Mouse (Mus musculus): ENCODE measurements around the gene Ube2n. TPM values are rescaled to one million over a fixed set of nuclear protein-coding genes. Genes with fewer than 3 reads are reported as not detected.

Ube2n gene
- polyA plus RNA-seq, 1 experiment from 2014 or later = 167 TPM

GRCm38 (mm10) chr10:95574994-95575393, 60.0 kb downstream of the Ube2n start:
- Histone ChIP-seq H3K4me3 (ENCODE audit: low read depth, low read length) (no peak overlapping the region), H3K27ac (ENCODE audit: low read depth, low read length) (no peak overlapping the region), H3K27me3 (replicated peaks; ENCODE audit: control insufficient read depth, insufficient read depth, low read length) (no peaks in the 10 kb centered on the region), H3K9me3 (ENCODE audit: control insufficient read depth) (no peaks in the 10 kb centered on the region), H3K9ac (ENCODE audit: low read depth, low read length) (no peak overlapping the region), H3K4me2 (replicated peaks; ENCODE audit: low read depth) (no peak overlapping the region), H3K4me1 (replicated peaks; ENCODE audit: control insufficient read depth, insufficient read depth, low read length) (no peaks in the 10 kb centered on the region), H3K36me3 (ENCODE audit: control insufficient read depth, insufficient read depth) (no peaks in the 10 kb centered on the region)
- WGBS = 58% methylated on average over 4 of the region's 4 CpGs
- TF ChIP-seq CTCF (IDR thresholded peaks at IDR 0.05; ENCODE audit: low read depth) = no peak
- no peak for ATAC-seq

GRCm38 (mm10) chr10:95575839-95576380, 61.0 kb downstream of the Ube2n start:
- Histone ChIP-seq H3K27ac (ENCODE audit: low read depth, low read length) (no peak overlapping the region), H3K4me3 (ENCODE audit: low read depth, low read length) (no peak overlapping the region), H3K4me2 (replicated peaks; ENCODE audit: low read depth) (no peak overlapping the region), H3K4me1 (replicated peaks; ENCODE audit: control insufficient read depth, insufficient read depth, low read length) (no peaks in the 10 kb centered on the region), H3K27me3 (replicated peaks; ENCODE audit: control insufficient read depth, insufficient read depth, low read length) (no peaks in the 10 kb centered on the region), H3K9me3 (ENCODE audit: control insufficient read depth) (no peaks in the 10 kb centered on the region), H3K9ac (ENCODE audit: low read depth, low read length) (no peak overlapping the region), H3K36me3 (ENCODE audit: control insufficient read depth, insufficient read depth) (no peaks in the 10 kb centered on the region)
- no peak for TF ChIP-seq CTCF (IDR thresholded peaks at IDR 0.05; ENCODE audit: low read depth)
- WGBS = 76% methylated on average over 10 of the region's 10 CpGs
- ATAC-seq = no peak

- H3K4me1 ChIP-seq (replicated peaks; ENCODE audit: control insufficient read depth, insufficient read depth, low read length) = no peaks in the 10 kb centered on the region
- TF ChIP-seq CTCF (IDR thresholded peaks at IDR 0.05; ENCODE audit: low read depth) = no peak
- no peak overlapping the region for H3K9ac ChIP-seq (ENCODE audit: low read depth, low read length)
- 59% methylated on average over 14 of the region's 14 CpGs for WGBS
- H3K27me3 ChIP-seq (replicated peaks; ENCODE audit: control insufficient read depth, insufficient read depth, low read length) = no peaks in the 10 kb centered on the region
- no peak overlapping the region for H3K4me3 ChIP-seq (ENCODE audit: low read depth, low read length)
- no peaks in the 10 kb centered on the region for H3K36me3 ChIP-seq (ENCODE audit: control insufficient read depth, insufficient read depth)
- no peak for ATAC-seq
- H3K27ac ChIP-seq (ENCODE audit: low read depth, low read length) = no peak overlapping the region
- no peaks in the 10 kb centered on the region for H3K9me3 ChIP-seq (ENCODE audit: control insufficient read depth)
- H3K4me2 ChIP-seq (replicated peaks; ENCODE audit: low read depth) = no peak overlapping the region
Measured at GRCm38 (mm10) chr10:95576876-95577566, 62.1 kb downstream of the Ube2n start.

- Histone ChIP-seq H3K4me3 (ENCODE audit: low read depth, low read length) (no peak overlapping the region), H3K27me3 (replicated peaks; ENCODE audit: control insufficient read depth, insufficient read depth, low read length) (no peaks in the 10 kb centered on the region), H3K36me3 (ENCODE audit: control insufficient read depth, insufficient read depth) (no peaks in the 10 kb centered on the region), H3K4me1 (replicated peaks; ENCODE audit: control insufficient read depth, insufficient read depth, low read length) (no peaks in the 10 kb centered on the region), H3K9me3 (ENCODE audit: control insufficient read depth) (no peaks in the 10 kb centered on the region), H3K27ac (ENCODE audit: low read depth, low read length) (no peak overlapping the region), H3K4me2 (replicated peaks; ENCODE audit: low read depth) (no peak overlapping the region), H3K9ac (ENCODE audit: low read depth, low read length) (no peak overlapping the region)
- no peak for TF ChIP-seq CTCF (IDR thresholded peaks at IDR 0.05; ENCODE audit: low read depth)
- WGBS = 28% methylated on average over 4 of the region's 4 CpGs
- no peak for ATAC-seq
Measured at GRCm38 (mm10) chr10:95577567-95577950, 62.6 kb downstream of the Ube2n start.

GRCm38 (mm10) chr10:95585554-95585953, 70.6 kb downstream of the Ube2n start:
- Histone ChIP-seq H3K27me3 (replicated peaks; ENCODE audit: control insufficient read depth, insufficient read depth, low read length) (no peaks in the 10 kb centered on the region), H3K9me3 (ENCODE audit: control insufficient read depth) (no peaks in the 10 kb centered on the region), H3K4me3 (ENCODE audit: low read depth, low read length) (no peak overlapping the region), H3K9ac (ENCODE audit: low read depth, low read length) (no peak overlapping the region), H3K36me3 (ENCODE audit: control insufficient read depth, insufficient read depth) (no peaks in the 10 kb centered on the region), H3K4me1 (replicated peaks; ENCODE audit: control insufficient read depth, insufficient read depth, low read length) (no peaks in the 10 kb centered on the region), H3K27ac (ENCODE audit: low read depth, low read length) (no peak overlapping the region), H3K4me2 (replicated peaks; ENCODE audit: low read depth) (no peak overlapping the region)
- TF ChIP-seq CTCF (IDR thresholded peaks at IDR 0.05; ENCODE audit: low read depth) = no peak
- 84% methylated on average over 6 of the region's 6 CpGs for WGBS
- no peak for ATAC-seq

GRCm38 (mm10) chr10:95587509-95588220, 72.7 kb downstream of the Ube2n start:
- ATAC-seq = no peak
- no peak for TF ChIP-seq CTCF (IDR thresholded peaks at IDR 0.05; ENCODE audit: low read depth)

More at GRCm38 (mm10) chr10:95587509-95588220, 72.7 kb downstream of the Ube2n start:
- Histone ChIP-seq H3K4me1 (replicated peaks; ENCODE audit: control insufficient read depth, insufficient read depth, low read length) (no peaks in the 10 kb centered on the region), H3K36me3 (ENCODE audit: control insufficient read depth, insufficient read depth) (no peaks in the 10 kb centered on the region), H3K27me3 (replicated peaks; ENCODE audit: control insufficient read depth, insufficient read depth, low read length) (no peaks in the 10 kb centered on the region), H3K27ac (ENCODE audit: low read depth, low read length) (no peak overlapping the region), H3K4me3 (ENCODE audit: low read depth, low read length) (no peak overlapping the region), H3K9ac (ENCODE audit: low read depth, low read length) (no peak overlapping the region), H3K4me2 (replicated peaks; ENCODE audit: low read depth) (no peak overlapping the region), H3K9me3 (ENCODE audit: control insufficient read depth) (no peaks in the 10 kb centered on the region)
- WGBS = 77% methylated on average over 8 of the region's 8 CpGs
